Mouse (Mus musculus): Measurements from ENCODE around the gene Tcte1. TPM values are rescaled to one million over a fixed set of nuclear protein-coding genes. Genes with fewer than 3 reads are reported as not detected.

The Tcte1 gene
- total RNA-seq, 2 experiments from 2014 or later, result not detected

GRCm38 (mm10) chr17:45511757-45512156, 11.5 kb upstream of the Tcte1 start:
- no peak for DNase-seq (ENCODE audit: low spot score)

GRCm38 (mm10) chr17:45515204-45515726, 8.0 kb upstream of the Tcte1 start:
- DNase-seq (ENCODE audit: low spot score), result no peak

GRCm38 (mm10) chr17:45515806-45516205, 7.4 kb upstream of the Tcte1 start:
- DNase-seq (ENCODE audit: low spot score), result no peak

GRCm38 (mm10) chr17:45516488-45516887, 6.7 kb upstream of the Tcte1 start:
- DNase-seq (ENCODE audit: low spot score), result peak; percentile 78

- no peak for DNase-seq (ENCODE audit: low spot score)
Measured at GRCm38 (mm10) chr17:45517135-45517534, 6.1 kb upstream of the Tcte1 start.

- DNase-seq (ENCODE audit: low spot score), result no peak
Measured at GRCm38 (mm10) chr17:45517549-45518215, 5.6 kb upstream of the Tcte1 start.

- DNase-seq (ENCODE audit: low spot score), result no peak
Measured at GRCm38 (mm10) chr17:45518766-45519475, 4.3 kb upstream of the Tcte1 start.

- DNase-seq (ENCODE audit: low spot score), result no peak
Measured at GRCm38 (mm10) chr17:45520136-45520535, 3.1 kb upstream of the Tcte1 start.

GRCm38 (mm10) chr17:45524961-45525360, 1.7 kb downstream of the Tcte1 start:
- no peak for DNase-seq (ENCODE audit: low spot score)

GRCm38 (mm10) chr17:45526571-45526970, 3.3 kb downstream of the Tcte1 start:
- DNase-seq (ENCODE audit: low spot score), result no peak

GRCm38 (mm10) chr17:45530346-45530782, 7.1 kb downstream of the Tcte1 start:
- no peak for DNase-seq (ENCODE audit: low spot score)

- no peak for DNase-seq (ENCODE audit: low spot score)
Measured at GRCm38 (mm10) chr17:45532896-45533295, 9.7 kb downstream of the Tcte1 start.

GRCm38 (mm10) chr17:45536264-45536663, 13.0 kb downstream of the Tcte1 start:
- no peak for DNase-seq (ENCODE audit: low spot score)

GRCm38 (mm10) chr17:45538394-45538793, 15.2 kb downstream of the Tcte1 start:
- DNase-seq (ENCODE audit: low spot score), result no peak

GRCm38 (mm10) chr17:45539664-45540063, 16.4 kb downstream of the Tcte1 start:
- DNase-seq (ENCODE audit: low spot score), result no peak

GRCm38 (mm10) chr17:45542129-45542528, 18.9 kb downstream of the Tcte1 start:
- DNase-seq (ENCODE audit: low spot score), result no peak

- no peak for DNase-seq (ENCODE audit: low spot score)
Measured at GRCm38 (mm10) chr17:45542705-45543104, 19.5 kb downstream of the Tcte1 start.

GRCm38 (mm10) chr17:45543115-45543514, 19.9 kb downstream of the Tcte1 start:
- DNase-seq (ENCODE audit: low spot score), result no peak

- DNase-seq (ENCODE audit: low spot score), result no peak
Measured at GRCm38 (mm10) chr17:45544001-45544872, 21.0 kb downstream of the Tcte1 start.

GRCm38 (mm10) chr17:45544873-45545277, 21.6 kb downstream of the Tcte1 start:
- DNase-seq (ENCODE audit: low spot score), result no peak

GRCm38 (mm10) chr17:45545278-45545961, 22.2 kb downstream of the Tcte1 start:
- DNase-seq (ENCODE audit: low spot score), result no peak

Data from gastrocnemius, adult 18-20 months (tissue).